Mouse (Mus musculus) stomach, postnatal 0 days (tissue): Measurements from ENCODE around the gene Pnmt.

ENCODE experiments used
- CTCF ChIP-seq: IDR thresholded peaks from 2 replicates; pipeline ENCODE4 v1.5.1; 2016; ENCODE audit warnings: antibody characterized with exemption, low read depth, mild to moderate bottlenecking, moderate library complexity
- EP300 ChIP-seq: optimal IDR thresholded peaks from 2 replicates; pipeline ENCODE3; 2016; ENCODE audit warnings: antibody characterized with exemption

DNA sequence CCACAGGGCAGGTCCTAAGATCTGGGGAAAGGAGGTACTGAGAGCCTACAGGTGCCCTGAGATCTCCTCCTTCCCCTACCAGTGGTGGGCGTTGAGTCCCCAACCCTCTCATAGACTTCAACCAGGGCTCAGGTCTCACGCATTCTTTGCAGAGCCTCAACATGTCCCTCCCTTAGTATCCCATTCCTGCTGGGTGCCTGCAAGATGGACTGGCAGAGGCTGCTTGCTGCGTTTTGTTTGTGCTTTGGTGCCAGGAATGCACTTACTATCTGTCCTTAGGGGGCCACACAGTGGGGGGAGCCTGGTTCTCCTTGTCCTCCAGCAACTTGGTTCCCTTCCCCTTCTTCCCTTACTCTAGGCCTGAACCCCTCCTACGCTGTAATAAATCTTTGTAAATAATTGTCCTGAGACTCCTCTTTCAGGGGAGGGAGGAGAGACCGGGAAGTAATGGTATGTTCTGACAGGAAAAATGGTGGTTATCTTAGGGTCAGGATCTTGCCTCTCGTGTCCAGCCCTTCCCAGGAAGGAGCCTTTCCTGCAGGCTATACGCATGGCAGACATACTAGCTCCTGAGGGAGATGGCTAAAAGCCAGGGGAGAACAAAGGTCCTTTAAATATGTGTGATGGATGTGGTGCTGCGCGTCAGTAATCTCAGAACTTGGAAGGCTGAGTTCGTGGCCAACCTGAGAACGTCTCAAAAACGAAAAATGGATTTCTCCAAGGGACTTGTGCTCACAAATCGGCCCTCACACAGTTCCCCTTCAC lies 28.7 kb upstream of the Pnmt start:
- no peak for TF ChIP-seq CTCF
- TF ChIP-seq EP300, result no peak
